Mouse (Mus musculus) cerebellum, postnatal 36 days (tissue): ENCODE measurements around the gene Hpse.

Source experiments
- DNase-seq, 2 experiments: peaks; one replicate each; pipeline ENCODE4 v3.0.0; 2021 to 2022; ENCODE audit warnings: mixed read lengths in 2 of 2

Hpse gene

DNA sequence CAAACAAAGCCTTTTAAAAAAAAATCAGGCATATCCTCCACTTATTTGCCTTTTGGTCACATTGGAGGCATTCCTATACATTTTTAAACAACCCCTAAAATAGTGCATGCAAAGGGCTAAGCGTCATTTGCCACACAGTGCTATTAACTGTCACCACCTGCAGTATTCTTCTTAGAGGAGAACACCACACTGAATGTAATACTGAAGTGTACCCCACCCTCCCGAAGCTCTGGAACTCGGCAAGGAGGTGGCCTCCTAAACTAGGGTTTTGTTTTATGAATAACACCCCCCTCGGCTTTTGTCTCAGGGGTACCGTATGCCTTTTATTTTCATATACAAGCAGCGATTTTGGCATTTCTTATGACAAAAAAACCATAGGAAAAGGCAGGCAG is 39.0 kb downstream of the Hpse start:
- DNase-seq = no peak

DNA sequence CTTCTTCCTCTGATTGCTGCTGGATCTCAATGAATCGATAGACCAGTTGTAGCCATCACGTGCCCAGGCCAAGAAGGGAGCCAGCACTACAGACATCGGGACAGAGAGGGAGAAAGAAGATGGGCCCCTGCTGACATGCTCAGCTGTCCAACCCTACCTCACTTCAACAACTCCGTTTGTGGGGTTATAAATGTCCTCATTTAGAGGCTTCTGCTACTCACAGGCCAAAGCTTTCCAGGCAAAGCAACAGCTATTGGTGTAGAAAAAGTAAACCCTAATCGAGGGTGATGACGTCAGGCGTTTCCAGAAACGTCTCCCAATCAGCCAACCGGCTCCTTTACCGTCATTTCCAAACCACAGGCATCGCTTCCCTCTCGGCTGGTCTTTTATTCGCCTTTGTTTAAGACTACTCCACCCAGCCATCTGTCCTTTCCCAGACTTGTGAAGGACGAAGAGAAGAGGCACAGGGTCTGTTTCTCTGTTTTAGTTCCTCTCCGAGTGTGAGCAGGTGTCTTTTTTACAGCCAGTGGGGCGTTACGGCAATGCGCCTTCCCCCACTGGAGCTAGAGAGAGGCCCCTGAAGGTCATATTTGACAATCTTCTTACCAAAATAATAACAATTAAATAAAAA is 39.5 kb downstream of the Hpse start:
- no peak for DNase-seq

DNA sequence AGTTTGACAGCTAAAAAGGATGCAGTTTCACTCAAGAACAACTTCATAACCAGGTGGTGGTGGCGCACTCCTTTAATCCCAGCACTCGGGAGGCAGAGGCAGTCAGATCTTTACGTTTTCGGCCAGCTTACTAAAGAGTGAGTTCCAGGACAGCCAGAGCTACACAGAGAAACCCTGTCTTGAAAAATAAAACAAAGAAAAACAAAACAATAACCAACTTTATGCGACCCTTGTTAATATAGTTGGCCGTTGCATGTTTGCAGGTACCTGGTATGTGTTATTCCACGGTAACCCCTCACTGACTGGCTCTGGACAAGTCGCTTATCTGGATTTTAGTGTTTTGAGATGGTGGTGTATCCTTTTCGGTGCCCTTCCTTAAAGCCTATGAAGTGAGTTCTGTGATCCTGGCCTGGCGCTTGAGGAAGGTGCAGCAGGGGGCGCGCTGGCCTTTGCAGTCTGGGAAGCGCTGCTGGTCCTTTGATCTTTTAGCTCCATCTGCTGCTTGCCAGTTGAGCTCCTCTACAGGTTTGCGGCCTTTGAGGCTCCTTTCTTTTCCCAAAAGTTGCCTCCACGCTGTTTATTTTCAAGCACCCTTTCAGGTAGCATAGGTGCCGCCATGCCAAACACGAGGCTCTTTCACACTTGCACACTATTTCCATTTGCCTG is 44.7 kb downstream of the Hpse start, which contains the start of gene Coq2:
Gene Coq2, minus strand, starts transcription at position 430 of the 666 bp plus-strand sequence.
- peak; percentile 81 to 82 for DNase-seq

DNA sequence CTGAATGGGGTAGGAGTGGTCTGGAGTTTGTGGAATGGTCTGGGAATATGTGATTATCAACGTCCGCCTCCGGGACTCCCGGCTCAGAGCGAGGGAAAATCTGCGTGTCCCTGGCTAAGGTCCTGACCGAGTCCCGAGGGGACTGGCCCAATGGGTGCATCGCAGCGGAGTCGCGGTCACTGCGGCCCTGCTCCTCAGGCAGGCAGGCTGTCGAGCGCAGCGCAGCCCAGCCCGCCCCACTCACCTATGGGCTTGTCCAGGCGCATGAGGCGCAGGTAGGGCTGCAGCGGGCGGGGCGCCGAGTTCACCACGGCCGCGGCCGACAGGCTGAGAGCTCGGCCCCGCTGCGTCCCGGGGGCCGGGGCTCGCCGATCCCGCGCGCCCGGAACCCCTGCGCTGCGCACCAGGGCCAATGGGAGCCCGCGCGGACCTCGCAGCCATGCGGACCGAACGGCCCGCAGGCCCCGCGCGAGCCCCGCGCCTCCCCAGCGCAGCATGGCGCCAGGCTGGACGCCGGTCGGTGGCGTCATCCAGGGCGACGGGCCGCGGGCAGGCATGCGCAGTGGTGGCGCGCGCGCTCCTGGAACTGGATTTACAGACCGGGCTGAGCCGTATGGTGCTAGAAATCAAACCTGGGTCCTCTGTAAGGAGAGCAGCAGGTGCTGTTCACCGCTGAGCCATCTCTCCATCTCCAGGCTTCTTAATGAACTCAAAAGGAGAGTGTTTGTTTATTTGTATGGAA is 45.6 kb downstream of the Hpse start:
- DNase-seq = peak; percentile 92

DNA sequence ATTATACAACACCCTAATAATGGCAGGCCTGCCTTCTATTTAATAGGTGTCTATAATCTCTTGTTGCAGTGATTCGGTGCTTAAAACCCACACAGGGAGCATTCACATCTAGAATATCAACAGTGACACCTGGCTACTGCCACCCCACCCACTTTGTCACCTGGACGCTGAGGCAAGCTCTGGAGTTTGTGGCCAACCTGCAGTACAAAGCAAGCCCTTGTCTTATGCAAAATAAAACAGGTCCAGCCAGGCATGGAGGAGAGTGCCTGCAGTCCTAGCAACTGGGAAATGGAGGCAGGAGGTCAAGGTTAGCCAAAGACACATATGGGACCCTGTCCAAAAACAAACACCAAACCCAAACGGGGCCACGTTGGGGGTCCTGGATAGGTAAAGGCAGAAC is 47.1 kb downstream of the Hpse start:
- DNase-seq = no peak

DNA sequence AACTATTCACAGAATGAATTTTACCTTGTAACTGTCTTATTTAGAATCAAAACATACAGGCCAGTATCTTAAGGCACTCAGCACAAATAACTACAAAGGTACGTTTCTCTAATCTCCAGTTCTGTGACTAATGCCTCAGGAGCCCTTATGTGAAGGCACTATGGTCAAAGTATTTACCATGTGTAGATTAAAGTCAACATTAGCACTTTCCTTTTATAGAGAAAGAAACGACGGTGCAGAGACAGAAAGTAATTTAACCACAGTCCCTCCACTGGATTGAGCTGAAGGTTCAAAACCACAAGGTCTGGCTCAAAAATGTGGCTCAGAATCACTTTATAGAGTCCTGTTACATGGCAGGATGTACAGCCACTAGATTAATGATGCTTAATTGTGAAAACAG is 47.6 kb downstream of the Hpse start:
- DNase-seq = no peak

DNA sequence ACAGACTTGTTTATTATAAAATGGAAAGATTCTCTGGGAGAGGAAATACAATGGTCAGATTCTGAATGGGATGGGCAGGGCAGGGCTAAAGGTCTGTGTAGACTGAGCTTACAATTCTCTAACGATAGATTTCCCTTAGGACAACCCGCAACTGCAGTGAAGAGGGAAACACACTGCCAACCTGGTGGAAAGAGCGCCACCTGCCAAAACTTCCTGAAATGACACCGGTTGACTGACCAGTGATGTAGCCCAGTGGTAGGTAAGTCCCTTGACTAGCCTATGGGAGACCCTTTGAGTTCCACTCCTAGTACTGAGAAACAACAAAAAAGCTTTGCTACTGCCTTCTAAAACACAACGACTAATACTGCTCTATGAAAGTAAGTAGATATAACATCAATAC is 48.1 kb downstream of the Hpse start:
- DNase-seq = peak; percentile 51 to 55

DNA sequence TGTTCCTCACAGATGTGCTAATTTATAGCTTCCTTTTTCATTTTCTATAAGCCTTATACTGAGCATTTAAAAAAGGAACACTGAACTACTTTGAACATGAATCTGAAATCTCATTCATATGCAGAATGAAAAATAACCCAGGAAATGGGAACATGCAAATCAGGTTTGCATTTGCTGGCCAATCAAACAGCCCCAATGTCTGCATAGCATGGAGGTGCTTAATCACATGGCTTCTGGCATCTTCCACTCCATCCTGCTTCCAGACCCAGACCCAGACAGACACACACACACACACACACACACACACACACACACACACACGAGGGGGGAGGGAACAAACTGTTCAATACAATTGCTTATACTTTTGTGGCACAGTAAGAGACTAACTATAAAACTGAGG is 52.6 kb downstream of the Hpse start:
- DNase-seq = no peak

DNA sequence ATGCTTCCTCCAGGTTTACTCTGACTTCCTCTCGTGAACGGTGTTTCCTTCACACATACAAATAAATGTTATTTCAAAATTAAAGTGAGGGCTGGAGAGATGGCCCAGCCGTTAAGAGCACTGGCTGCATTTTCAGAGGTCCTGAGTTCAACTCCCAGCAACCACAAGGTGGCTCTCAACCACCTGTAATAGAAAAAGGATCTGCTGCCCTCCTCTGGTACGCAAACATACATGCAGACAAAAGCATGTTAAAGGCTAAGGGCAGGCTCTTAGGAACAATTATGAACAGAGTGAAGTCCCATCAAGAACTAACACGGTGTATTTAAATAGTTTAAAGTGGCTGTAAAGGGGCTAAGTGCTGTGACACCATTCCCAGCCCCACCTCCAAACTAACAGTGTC is 55.7 kb downstream of the Hpse start:
- DNase-seq = no peak

DNA sequence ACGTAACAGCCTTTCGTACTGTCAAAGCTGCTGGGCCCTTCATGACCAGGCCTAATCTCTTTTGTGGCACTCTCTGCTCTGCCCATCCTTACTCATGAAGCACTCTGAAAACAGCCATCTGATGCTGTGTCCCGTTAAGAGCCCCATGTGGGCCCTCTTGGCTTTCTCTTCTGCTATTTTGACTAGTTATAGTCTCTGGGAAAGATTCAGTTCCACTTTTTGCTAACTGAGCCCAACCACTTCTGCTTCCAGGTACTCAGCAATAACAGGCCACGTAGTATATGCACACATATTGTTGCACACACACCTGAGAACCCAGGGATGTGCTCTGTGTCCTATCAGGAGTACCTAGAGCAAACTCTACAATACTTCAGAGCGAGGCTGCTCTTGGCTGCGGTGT is 56.5 kb downstream of the Hpse start:
- DNase-seq = no peak

DNA sequence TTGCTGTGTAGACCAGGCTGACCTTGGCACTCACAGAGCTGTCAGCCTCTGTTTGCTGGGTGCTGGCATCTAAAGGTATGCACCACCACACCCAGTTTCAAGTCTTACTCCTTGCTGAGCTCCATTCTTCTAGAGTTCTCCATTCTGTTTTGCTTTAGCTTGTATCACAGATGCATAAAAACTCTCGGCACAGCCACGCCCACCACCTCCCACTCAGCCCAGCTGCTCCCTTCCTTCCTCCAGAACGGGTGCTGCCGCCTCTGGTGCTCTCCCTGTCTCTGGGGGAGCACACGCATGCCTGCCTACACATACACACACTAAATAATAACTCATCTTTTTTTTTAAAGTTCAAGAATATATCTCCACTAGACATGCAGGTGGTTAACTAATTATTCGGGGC is 61.1 kb downstream of the Hpse start:
- no peak for DNase-seq

DNA sequence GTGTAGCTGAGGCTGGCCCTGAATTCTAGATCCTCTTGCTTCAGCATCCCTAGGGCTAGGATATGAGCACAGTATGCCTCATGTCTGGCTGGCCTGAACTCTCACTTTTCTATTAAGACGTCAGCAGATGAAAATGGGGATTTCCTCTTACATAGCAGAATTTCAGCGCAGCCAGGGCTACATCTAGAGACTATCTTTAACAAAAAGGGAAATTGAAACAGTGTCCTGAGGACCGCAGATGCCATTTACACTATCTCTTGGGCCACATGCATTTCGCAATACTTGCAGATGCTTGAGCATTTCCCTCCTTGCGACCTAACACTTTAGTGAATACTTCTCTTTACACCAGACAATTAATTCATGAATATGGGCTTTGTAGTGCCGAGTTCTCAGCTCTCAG is 63.2 kb downstream of the Hpse start:
- no peak for DNase-seq

DNA sequence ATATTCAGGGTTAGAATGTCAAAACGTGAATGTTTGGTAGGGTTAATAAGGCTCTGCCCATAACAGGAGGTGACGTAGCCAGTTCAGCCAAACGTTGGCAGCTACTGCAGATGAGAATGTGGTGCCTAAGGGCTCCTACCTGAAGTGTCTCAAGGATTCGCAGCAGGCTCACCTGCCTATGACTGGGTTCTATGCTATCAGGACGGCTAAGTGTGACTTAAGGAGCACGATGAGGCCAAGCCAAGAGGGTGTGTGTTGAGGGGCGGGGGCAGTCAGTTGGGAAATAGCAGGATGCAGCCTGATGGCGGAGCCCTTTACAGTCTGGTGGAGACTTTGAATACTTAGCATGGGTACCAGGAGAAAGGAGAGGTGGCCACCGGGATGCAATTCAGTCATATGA is 67.2 kb downstream of the Hpse start:
- DNase-seq = no peak

DNA sequence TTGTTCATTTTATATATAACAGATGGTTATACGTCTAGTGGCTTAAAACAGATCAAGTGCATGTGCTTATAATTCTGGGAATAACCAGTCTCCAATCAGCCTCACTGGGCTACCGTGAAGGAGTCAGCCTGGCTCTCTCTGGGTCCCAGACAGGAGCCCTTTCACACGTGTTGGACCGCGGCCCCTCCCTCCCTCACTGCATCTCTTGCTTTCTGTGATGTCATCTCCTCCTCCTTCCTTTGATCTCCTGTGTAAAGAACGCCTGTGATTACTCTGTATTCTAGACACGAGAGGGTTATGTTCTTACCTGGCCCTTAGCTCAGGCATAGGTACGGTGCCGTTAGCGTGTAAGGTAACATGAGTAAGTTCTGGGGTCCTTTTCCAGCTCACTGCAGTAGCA is 68.0 kb downstream of the Hpse start:
- DNase-seq = no peak

DNA sequence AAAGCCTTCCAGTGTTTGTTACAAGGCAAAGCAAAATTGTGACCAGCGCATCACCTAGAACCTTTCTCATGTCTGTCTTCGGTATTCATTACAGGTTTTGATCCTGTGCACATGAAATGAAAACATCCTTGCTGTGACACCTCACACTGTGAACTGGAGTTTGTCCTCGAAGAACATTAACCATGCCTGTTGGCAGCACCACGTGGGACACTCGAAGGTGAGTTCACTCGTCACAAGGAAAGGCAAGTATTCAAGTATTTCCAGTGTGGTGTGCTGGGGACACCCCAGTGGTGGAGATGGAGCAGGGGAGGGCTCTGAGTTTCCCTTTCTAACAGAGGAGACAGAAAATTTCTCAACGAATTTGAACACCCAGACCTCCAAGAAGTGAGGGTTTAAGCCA is 68.5 kb downstream of the Hpse start:
- no peak for DNase-seq

DNA sequence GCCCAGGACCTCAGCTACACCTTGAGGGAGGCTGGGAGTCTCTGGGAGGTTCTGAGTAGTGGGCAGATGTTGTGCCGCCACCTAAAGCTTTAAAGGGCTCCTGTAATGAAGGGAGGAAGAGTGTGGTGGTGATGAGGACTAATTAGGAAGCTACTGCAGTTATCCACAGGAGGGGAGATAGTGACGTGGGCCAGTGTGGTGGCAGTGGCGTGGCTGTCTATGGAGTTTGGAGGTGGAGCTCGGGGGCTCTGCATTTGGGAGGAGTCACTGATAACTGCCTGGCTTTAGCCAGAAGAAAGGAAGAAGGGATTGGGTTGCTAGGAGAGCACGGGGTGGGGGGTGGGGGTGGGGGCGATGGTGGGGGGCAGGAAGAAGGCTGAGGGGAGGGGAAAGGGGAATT is 71.0 kb downstream of the Hpse start:
- DNase-seq = no peak

DNA sequence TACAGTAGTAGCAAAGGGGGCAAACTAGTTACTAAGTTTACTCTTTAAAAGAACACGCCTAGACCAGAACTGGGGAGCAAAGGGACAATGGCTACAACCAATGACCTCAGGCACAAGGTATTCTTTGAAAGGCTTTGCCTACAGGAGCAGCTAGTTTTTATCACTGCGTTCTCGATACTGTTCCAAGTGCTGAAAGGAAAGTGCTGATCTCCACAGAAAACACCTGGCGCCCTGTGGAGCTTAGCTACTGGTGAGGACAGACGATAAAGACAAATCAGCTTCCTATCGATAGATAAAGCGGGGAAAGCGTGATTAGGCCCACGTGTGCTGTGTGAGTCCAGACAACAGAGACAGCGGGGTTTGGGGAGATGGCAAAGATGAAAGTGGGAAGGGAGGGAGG is 71.5 kb downstream of the Hpse start:
- no peak for DNase-seq

DNA sequence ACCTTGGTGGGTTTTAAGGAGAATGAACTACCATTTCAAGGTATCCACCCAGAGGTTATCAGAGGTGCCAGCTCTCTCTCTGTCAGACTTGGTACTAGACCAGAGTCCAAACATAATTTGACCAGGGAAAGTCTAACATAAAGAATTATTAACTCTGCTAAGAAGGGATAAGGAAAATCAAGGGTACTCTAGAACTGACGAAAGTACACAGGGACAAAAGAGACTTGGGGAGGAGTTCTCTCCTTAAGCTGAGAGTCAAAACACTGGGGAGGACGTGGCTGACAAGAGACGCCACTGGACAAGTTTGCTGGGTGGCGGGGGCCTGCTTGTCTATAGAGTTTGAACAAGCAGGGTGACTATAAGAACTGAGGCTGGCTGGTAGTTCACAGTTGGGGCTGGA is 73.0 kb downstream of the Hpse start:
- no peak for DNase-seq

DNA sequence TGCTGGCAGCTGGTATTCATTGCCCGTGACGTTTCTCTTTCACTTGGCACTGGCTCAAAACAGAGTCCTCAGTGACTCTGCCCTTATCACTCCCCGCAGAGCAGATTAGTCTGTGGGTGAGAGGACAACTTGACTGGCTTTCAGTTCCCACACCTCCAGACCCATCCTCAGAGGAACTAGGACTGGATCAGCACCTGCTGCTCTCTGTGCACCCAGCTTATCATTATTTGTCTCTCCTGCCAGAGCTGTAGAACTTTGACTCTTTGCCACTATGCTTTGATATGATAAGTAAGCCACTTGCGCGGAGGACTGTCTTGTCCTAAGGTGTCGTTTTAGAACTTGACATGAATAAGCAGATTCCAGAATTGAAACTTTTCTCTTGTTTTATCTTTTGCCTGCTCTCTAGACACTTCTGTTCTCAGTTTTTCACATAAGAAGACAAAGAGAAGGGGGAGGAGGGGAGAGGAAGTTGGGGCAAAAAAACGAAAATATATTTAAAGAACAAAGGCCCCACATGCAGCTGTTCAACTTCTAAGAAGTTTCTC is 75.5 kb downstream of the Hpse start:
- DNase-seq = no peak

DNA sequence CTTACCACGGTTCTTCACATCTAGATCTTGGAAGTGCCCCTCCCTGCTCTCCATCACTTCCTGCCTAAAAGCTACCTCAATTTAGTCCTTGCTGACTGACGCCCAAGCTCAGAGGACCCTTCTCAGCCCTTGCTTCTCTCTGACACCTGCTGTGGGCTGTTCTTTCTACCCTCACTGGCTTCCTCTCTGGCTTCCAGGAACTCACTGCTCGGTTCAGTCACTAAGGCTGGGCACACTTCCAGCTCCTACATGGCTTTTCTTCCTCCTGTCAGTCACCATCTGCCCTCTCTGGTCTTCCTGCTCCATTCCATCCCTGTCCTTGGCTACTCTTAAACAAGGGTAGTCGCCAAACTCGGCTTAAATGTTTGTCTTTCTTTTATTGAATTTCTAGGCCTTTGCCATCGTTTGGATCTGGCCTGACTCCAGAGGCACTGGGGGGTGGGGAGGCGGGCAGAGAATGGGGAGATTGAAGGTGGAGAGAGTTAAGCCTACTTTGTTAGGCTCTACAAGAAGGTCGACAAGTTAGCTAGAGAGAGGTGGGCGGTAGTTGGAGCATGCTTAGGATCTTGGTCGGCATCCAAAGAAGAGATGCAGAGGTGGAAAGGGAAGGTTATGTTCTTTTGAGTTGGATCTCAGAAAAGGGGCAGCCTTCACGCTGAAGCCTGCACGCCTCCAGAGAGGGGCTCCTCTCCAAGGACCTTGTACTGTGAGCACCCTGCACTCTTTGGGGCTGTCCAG is 76.1 kb downstream of the Hpse start:
- peak; percentile 28 to 42 for DNase-seq

DNA sequence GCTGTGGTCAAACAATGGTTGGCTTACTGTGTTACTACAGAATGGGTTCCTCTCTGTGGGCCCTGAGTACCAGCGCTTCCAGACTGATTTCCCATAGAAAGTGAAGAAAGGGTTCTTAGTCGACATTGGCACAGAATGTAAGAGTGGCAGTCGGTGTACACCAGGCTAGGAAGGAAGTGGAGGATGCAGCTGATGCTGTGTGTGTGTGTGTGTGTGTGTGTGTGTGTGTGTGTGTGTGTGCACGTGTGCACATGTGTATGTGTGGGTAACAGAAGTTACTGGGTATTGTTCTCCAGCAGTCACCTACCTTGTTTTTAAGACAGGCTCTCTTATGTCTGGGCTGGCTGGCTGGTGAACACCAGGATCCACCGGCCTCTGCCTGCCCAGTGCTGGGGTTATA is 77.2 kb downstream of the Hpse start:
- no peak for DNase-seq

DNA sequence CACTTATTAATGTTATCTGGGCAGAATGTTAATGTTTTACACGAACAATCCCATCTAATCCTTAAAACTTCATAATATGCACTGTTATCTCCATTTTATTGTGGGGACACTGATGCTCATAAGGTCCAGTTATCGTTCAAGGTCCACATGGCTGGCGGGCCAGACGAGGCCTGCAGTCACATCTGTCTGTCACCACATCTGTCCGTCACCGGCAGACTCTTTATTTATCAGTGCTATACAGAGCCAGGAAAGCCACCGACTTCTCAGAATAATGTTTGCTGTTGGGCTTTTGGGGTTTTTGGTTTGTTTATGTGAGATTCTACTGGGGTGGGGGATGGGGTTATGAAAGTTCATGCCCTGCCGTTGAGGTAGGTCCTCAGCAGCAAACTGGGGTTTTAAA is 81.0 kb downstream of the Hpse start:
- DNase-seq = no peak

DNA sequence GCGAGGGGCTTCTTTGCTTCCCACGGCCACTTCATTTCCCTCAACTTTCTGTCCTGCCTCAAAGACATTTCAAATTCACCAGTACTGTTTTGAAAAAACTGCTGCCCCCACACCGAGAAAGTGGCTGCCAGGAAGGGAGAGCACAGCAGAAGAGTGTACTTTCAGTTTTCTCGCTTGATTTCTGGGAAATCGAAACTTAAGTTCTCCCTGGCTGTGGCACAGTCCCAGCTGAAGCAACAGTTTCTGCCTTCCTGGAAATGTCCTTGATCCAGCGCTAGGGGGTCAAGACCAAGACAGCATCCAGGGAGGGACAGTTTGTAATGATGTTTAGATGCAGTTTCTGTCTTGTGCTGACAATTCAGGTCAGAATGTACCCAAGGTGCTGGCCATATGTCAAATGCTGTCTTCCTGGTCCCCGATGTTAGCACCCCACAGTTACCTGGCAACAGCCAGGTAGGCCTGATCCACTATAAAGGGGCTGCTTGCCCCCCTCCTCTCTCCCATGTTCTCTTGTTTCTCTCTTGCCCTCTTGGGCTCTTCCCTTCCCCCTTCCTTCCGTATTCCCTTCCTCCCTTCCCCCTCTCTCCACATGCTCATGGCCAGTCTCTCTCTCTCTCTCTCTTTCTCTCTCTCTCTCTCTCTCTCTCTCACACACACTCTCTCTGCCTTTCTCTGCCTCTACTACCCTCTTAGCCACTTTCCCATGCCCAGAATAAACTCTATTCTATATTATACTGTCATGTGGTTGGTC is 82.5 kb downstream of the Hpse start:
- DNase-seq = no peak
